Mouse (Mus musculus) lung, postnatal 0 days (tissue): Measurements from ENCODE around the gene Sema3b. TPM values are rescaled to one million over a fixed set of nuclear protein-coding genes. Genes with fewer than 3 reads are reported as not detected.
A peak's percentile ranks its signal among the peaks of the same experiment; 100 is the strongest.

Experiments used
- ATAC-seq: fragments of 200-750 bp; cut with Nextera tagmentation; 2 replicates; pipeline ENCODE4 v1.8.0; 2017; ENCODE audit warnings: moderate library complexity
- DNase-seq: peaks from one replicate; pipeline ENCODE4 v3.0.0-alpha.2; 2016; ENCODE audit warnings: low spot score
- H3K27ac ChIP-seq: fragments of 300-500 bp; sonication (generic); 2 replicates; pipeline ENCODE4 v1.5.1; 2014; ENCODE audit warnings: antibody characterized with exemption, mild to moderate bottlenecking, low read length, mixed read lengths
- H3K27me3 ChIP-seq: fragments of 300-500 bp; sonication (generic); replicated peaks from 2 replicates; pipeline ENCODE4 v1.6.1; 2014; ENCODE audit warnings: low read length, mixed read lengths; ENCODE audit not compliant: insufficient read depth
- H3K36me3 ChIP-seq: fragments of 300-500 bp; sonication (generic); 2 replicates; pipeline ENCODE4 v1.6.1; 2014; ENCODE audit warnings: low read length, mixed read lengths; ENCODE audit not compliant: insufficient read depth
- H3K4me1 ChIP-seq: fragments of 300-500 bp; sonication (generic); 2 replicates; pipeline ENCODE4 v1.6.1; 2014; ENCODE audit warnings: antibody characterized with exemption, low read depth, low read length, mixed read lengths; ENCODE audit not compliant: insufficient read depth
- H3K4me2 ChIP-seq: fragments of 300-500 bp; sonication (generic); replicated peaks from 2 replicates; pipeline ENCODE4 v1.6.1; 2014; ENCODE audit warnings: low read depth, mild to moderate bottlenecking, low read length, moderate library complexity, mixed read lengths
- H3K4me3 ChIP-seq: fragments of 300-500 bp; sonication (generic); 2 replicates; pipeline ENCODE4 v1.5.1; 2014; ENCODE audit warnings: low read depth, low read length
- H3K9ac ChIP-seq: fragments of 300-500 bp; sonication (generic); replicated peaks from 2 replicates; pipeline ENCODE4 v1.6.1; 2014; ENCODE audit warnings: low read depth, mild to moderate bottlenecking
- H3K9me3 ChIP-seq: fragments of 300-500 bp; sonication (generic); 2 replicates; pipeline ENCODE4 v1.6.1; 2016; ENCODE audit warnings: low read length, mixed read lengths
- CTCF ChIP-seq: IDR thresholded peaks from 2 replicates; pipeline ENCODE4 v1.5.1; 2016; ENCODE audit warnings: antibody characterized with exemption, mild to moderate bottlenecking
- EP300 ChIP-seq: IDR thresholded peaks from 2 replicates; pipeline ENCODE4 v1.6.1; 2016; ENCODE audit warnings: antibody characterized with exemption, mild to moderate bottlenecking, control low read depth
- WGBS: fragments of 180-500 bp; shearing (Covaris S2); extraction: QIAGEN DNeasy Blood & Tissue Kit; methylation state at CpG from one replicate; pipeline ENCODE4 v1.1.7; 2014; 5-methylcytosine and 5-hydroxymethylcytosine counted together
- polyA plus RNA-seq: library from polyadenylated mRNA; unstranded; fragments of >200 nt; fragmentation: Nextera tagmentation; extraction: Ambion mirVana; gene quantifications from 2 replicates; pipeline ENCODE4 v1.2.1, GENCODE M21; 2015

Sema3b gene
- polyA plus RNA-seq, 1 experiment from 2014 or later = 34.3 TPM

GRCm38 (mm10) chr9:107643544-107644214 lies 34.6 kb upstream of the Sema3b start:
- H3K36me3 ChIP-seq = no peaks in the 10 kb centered on the region
- TF ChIP-seq CTCF = no peak
- TF ChIP-seq EP300 = no peak
- H3K4me2 ChIP-seq = no peak overlapping the region; the same call in 1 of the 2 replicates
- ATAC-seq = no peak
- no peak overlapping the region for H3K4me3 ChIP-seq
- 90% methylated on average over 13 of the region's 13 CpGs for WGBS
- no peak overlapping the region for H3K9ac ChIP-seq
- peaks cover 10% of the 10 kb centered on the region; the same call in 1 of the 2 replicates for H3K4me1 ChIP-seq
- no peak for DNase-seq
- H3K27me3 ChIP-seq = no peaks in the 10 kb centered on the region
- H3K27ac ChIP-seq = no peak overlapping the region
- H3K9me3 ChIP-seq = no peaks in the 10 kb centered on the region

DNA sequence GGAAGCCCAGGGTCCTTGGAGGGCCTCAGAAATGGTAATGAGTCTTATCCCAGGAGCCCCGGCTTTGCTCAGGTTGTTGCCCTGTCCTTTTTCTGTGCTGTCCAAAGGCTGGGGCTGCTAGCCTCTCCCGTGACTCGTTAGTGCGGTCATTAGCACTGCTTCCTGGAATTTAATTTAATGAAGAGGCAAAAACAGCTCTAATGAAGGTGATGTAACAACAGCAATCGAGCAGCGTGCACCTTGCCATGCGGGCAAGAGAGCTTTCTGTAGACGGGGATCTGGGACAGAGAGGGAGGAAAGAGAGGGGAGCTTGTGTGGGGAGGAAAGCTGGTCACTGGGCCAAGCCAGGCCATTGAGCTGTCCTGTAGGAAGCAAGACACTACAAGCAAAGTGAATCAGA lies 32.6 kb upstream of the Sema3b start:
- no peak overlapping the region for H3K4me3 ChIP-seq
- no peak overlapping the region for H3K9ac ChIP-seq
- peaks cover 10% of the 10 kb centered on the region; the same call in 1 of the 2 replicates for H3K4me1 ChIP-seq
- no peak for TF ChIP-seq EP300
- no peak for TF ChIP-seq CTCF
- no peak overlapping the region for H3K4me2 ChIP-seq
- no peak for ATAC-seq
- H3K9me3 ChIP-seq = no peaks in the 10 kb centered on the region
- 66% methylated on average over 8 of the region's 8 CpGs for WGBS
- no peaks in the 10 kb centered on the region for H3K27me3 ChIP-seq
- H3K27ac ChIP-seq = no peak overlapping the region
- H3K36me3 ChIP-seq = no peaks in the 10 kb centered on the region
- DNase-seq = no peak

GRCm38 (mm10) chr9:107640257-107640772 lies 31.3 kb upstream of the Sema3b start:
- Histone ChIP-seq H3K27me3 (no peaks in the 10 kb centered on the region), H3K27ac (no peak overlapping the region), H3K4me1 (peaks cover 10% of the 10 kb centered on the region; the same call in 1 of the 2 replicates), H3K9ac (no peak overlapping the region), H3K4me2 (no peak overlapping the region), H3K4me3 (no peak overlapping the region), H3K36me3 (no peaks in the 10 kb centered on the region), H3K9me3 (no peaks in the 10 kb centered on the region)
- TF ChIP-seq CTCF (peak; percentile 38; the same call in 1 of the 2 replicates), EP300 (no peak)
- 26% methylated on average over 7 of the region's 8 CpGs for WGBS
- ATAC-seq (peak; percentile 32; the same call in 1 of the 2 replicates), DNase-seq (peak; percentile 54)

- H3K4me2 ChIP-seq = no peak overlapping the region
- H3K36me3 ChIP-seq = no peaks in the 10 kb centered on the region
- DNase-seq (peak; percentile 36), ATAC-seq (no peak)
- H3K4me1 ChIP-seq = peaks cover 9% of the 10 kb centered on the region; the same call in 1 of the 2 replicates
- no peaks in the 10 kb centered on the region for H3K9me3 ChIP-seq
- WGBS = 43% methylated on average over 7 of the region's 7 CpGs
- no peaks in the 10 kb centered on the region for H3K27me3 ChIP-seq
- no peak overlapping the region for H3K4me3 ChIP-seq
- H3K27ac ChIP-seq = no peak overlapping the region
- TF ChIP-seq EP300 (no peak), CTCF (no peak)
- no peak overlapping the region for H3K9ac ChIP-seq
Observed at GRCm38 (mm10) chr9:107637070-107637469, 28.0 kb upstream of the Sema3b start.

DNA sequence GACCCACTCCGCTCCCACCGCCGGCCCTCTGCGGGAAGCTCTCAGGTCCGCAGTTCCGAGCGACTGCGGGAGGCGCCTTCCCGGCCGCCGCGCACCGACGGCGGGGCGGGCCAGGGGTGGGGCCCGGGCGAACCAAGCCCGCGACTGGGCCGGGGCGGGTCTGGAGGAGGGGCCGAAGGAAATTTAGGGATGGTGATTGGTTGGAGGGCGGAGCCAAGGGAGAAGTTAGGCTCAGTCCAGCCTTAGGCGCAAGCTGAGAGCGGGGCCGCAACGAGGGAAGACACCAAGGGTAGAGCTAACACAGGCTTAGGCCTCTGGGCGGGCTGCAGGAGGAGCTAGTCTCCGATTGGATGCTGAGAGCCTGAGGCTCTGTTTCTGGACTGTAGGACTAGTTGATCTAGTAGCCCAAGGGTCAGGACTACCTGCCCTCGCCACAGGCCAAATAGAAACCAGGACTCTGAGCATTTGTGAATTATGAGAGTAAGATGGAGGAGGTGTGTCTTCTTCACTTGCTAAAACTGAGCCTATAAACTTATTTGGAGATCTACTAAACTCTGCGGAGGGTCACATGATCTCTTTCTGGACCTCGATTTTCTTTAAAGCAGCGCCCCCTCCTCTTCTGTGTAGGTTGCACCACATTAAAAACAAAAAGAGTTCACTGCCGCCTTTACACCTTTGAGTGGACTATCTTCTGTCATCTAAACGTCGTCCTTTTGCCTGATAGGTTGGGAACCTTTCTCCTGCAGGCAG lies 26.4 kb upstream of the Sema3b start, which contains the start of gene Gnai2:
Gene Gnai2, minus strand, starts transcription at position 89 of the 750 bp plus-strand sequence.
- H3K9me3 ChIP-seq = no peaks in the 10 kb centered on the region
- peak; percentile 99 for DNase-seq
- H3K9ac ChIP-seq = peak within 1 kb of the TSS; percentile 96
- TF ChIP-seq CTCF (peak; percentile 33; the same call in 1 of the 2 replicates), EP300 (no peak)
- H3K4me3 ChIP-seq = peak within 1 kb of the TSS; percentile 90
- peak; percentile 95 for ATAC-seq
- 3% methylated on average over 37 of the region's 38 CpGs for WGBS
- no peaks in the 10 kb centered on the region for H3K27me3 ChIP-seq
- H3K27ac ChIP-seq = peak within 1 kb of the TSS; percentile 90
- peaks cover 22% of the 10 kb centered on the region for H3K4me1 ChIP-seq
- H3K4me2 ChIP-seq = peak within 1 kb of the TSS; percentile 90
- H3K36me3 ChIP-seq = no peaks in the 10 kb centered on the region
